Mouse (Mus musculus): ENCODE data around the gene Scn5a. TPM values are rescaled to one million over a fixed set of nuclear protein-coding genes. Genes with fewer than 3 reads are reported as not detected.

The Scn5a gene
- polyA plus RNA-seq, 1 experiment from 2014 or later = 0.11 TPM

- no peak overlapping the region for H3K9ac ChIP-seq (replicated peaks; ENCODE audit: low read length)
- no peaks in the 10 kb centered on the region for H3K36me3 ChIP-seq (ENCODE audit: control insufficient read depth, insufficient read depth, low read length)
- peaks cover 84% of the 10 kb centered on the region for H3K27me3 ChIP-seq (ENCODE audit: control insufficient read depth, insufficient read depth, low read length)
- no peak overlapping the region for H3K4me3 ChIP-seq (replicated peaks; ENCODE audit: low read depth, low read length)
- H3K27ac ChIP-seq (replicated peaks; ENCODE audit: low read depth, low read length) = no peak overlapping the region
- peaks cover 3% of the 10 kb centered on the region; the same call in 1 of the 2 replicates for H3K9me3 ChIP-seq (ENCODE audit: control insufficient read depth, low read length)
- ATAC-seq (ENCODE audit: low FRiP score, low TSS enrichment) (no peak), DNase-seq (no peak)
- H3K4me2 ChIP-seq (ENCODE audit: low read length) = no peak overlapping the region
- H3K4me1 ChIP-seq (ENCODE audit: control insufficient read depth, insufficient read depth, low read length) = no peaks in the 10 kb centered on the region
- 94% methylated on average over 6 of the region's 6 CpGs for WGBS
Observed at GRCm38 (mm10) chr9:119524511-119524910, 54.3 kb downstream of the Scn5a start.

DNA sequence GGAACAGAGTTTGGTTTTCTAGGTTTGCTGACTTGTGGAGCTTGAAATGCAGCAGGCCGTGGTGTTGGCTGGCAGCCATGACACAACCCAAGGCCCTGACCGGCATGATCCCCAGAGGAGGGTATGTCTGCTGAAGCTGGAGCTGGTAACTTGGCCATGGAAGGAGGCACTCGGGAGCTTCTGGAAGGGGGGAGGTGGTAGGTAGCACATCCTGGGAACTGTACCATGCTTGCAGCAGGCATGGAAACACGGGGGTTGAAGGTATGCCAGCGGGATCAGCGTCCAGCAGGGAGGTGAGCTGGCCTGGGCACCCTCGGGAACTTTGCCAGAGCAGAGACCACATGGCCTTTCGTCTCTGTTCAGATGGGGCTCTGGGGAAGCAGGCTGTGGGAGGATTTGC lies 55.5 kb downstream of the Scn5a start:
- no peak for DNase-seq
- H3K27me3 ChIP-seq (ENCODE audit: control insufficient read depth, insufficient read depth, low read length) = peaks cover 84% of the 10 kb centered on the region
- peaks cover 3% of the 10 kb centered on the region; the same call in 1 of the 2 replicates for H3K9me3 ChIP-seq (ENCODE audit: control insufficient read depth, low read length)
- no peak overlapping the region for H3K4me3 ChIP-seq (replicated peaks; ENCODE audit: low read depth, low read length)
- H3K36me3 ChIP-seq (ENCODE audit: control insufficient read depth, insufficient read depth, low read length) = no peaks in the 10 kb centered on the region
- WGBS = 83% methylated on average over 8 of the region's 8 CpGs
- H3K27ac ChIP-seq (replicated peaks; ENCODE audit: low read depth, low read length) = no peak overlapping the region
- no peaks in the 10 kb centered on the region for H3K4me1 ChIP-seq (ENCODE audit: control insufficient read depth, insufficient read depth, low read length)
- H3K4me2 ChIP-seq (ENCODE audit: low read length) = no peak overlapping the region
- no peak overlapping the region for H3K9ac ChIP-seq (replicated peaks; ENCODE audit: low read length)
- no peak for ATAC-seq (ENCODE audit: low FRiP score, low TSS enrichment)

- no peak for ATAC-seq (ENCODE audit: low FRiP score, low TSS enrichment)
- H3K27ac ChIP-seq (replicated peaks; ENCODE audit: low read depth, low read length) = no peak overlapping the region
- H3K4me3 ChIP-seq (replicated peaks; ENCODE audit: low read depth, low read length) = no peak overlapping the region
- no peak overlapping the region for H3K9ac ChIP-seq (replicated peaks; ENCODE audit: low read length)
- peak overlapping the region; percentile 8; the same call in 1 of the 2 replicates for H3K4me2 ChIP-seq (ENCODE audit: low read length)
- H3K9me3 ChIP-seq (ENCODE audit: control insufficient read depth, low read length) = no peaks in the 10 kb centered on the region
- H3K4me1 ChIP-seq (ENCODE audit: control insufficient read depth, insufficient read depth, low read length) = peaks cover 4% of the 10 kb centered on the region; the same call in 1 of the 2 replicates
- no peaks in the 10 kb centered on the region for H3K36me3 ChIP-seq (ENCODE audit: control insufficient read depth, insufficient read depth, low read length)
- 29% methylated on average over 23 of the region's 23 CpGs for WGBS
- peak; percentile 49 for DNase-seq
- H3K27me3 ChIP-seq (ENCODE audit: control insufficient read depth, insufficient read depth, low read length) = peaks cover 87% of the 10 kb centered on the region
Observed at GRCm38 (mm10) chr9:119519116-119519515, 59.7 kb downstream of the Scn5a start.

DNA sequence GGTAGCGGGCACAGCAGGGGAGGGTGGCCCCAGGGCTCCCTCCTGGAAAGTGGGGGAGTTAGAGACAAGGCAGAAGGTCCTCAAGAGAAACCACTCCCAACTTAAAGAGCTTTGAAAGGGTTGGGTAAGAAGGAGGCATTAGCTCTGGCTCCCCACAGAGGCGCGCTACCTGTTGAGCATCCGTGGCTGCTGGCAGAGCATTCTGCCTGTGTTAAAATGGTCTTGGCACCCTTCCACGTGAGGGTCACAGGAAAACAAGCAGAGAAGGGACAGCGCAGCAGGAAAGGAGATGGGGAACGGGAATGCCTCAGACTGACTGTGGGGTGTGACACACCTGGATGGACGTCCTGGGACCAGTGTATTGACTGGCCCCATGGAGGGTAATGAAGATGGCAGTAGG lies 60.6 kb downstream of the Scn5a start:
- no peak overlapping the region for H3K9ac ChIP-seq (replicated peaks; ENCODE audit: low read length)
- WGBS = 70% methylated on average over 8 of the region's 8 CpGs
- H3K27me3 ChIP-seq (ENCODE audit: control insufficient read depth, insufficient read depth, low read length) = peaks cover 86% of the 10 kb centered on the region
- no peak for ATAC-seq (ENCODE audit: low FRiP score, low TSS enrichment)
- peak; percentile 18 for DNase-seq
- no peaks in the 10 kb centered on the region for H3K36me3 ChIP-seq (ENCODE audit: control insufficient read depth, insufficient read depth, low read length)
- no peak overlapping the region for H3K4me2 ChIP-seq (ENCODE audit: low read length)
- H3K9me3 ChIP-seq (ENCODE audit: control insufficient read depth, low read length) = no peaks in the 10 kb centered on the region
- no peak overlapping the region for H3K4me3 ChIP-seq (replicated peaks; ENCODE audit: low read depth, low read length)
- H3K27ac ChIP-seq (replicated peaks; ENCODE audit: low read depth, low read length) = no peak overlapping the region
- H3K4me1 ChIP-seq (ENCODE audit: control insufficient read depth, insufficient read depth, low read length) = peaks cover 4% of the 10 kb centered on the region; the same call in 1 of the 2 replicates

GRCm38 (mm10) chr9:119517467-119517866 lies 61.3 kb downstream of the Scn5a start:
- Histone ChIP-seq H3K9ac (replicated peaks; ENCODE audit: low read length) (no peak overlapping the region; the same call in 1 of the 2 replicates), H3K27me3 (ENCODE audit: control insufficient read depth, insufficient read depth, low read length) (peaks cover 79% of the 10 kb centered on the region), H3K36me3 (ENCODE audit: control insufficient read depth, insufficient read depth, low read length) (no peaks in the 10 kb centered on the region), H3K9me3 (ENCODE audit: control insufficient read depth, low read length) (no peaks in the 10 kb centered on the region), H3K27ac (replicated peaks; ENCODE audit: low read depth, low read length) (no peak overlapping the region), H3K4me1 (ENCODE audit: control insufficient read depth, insufficient read depth, low read length) (peaks cover 4% of the 10 kb centered on the region; the same call in 1 of the 2 replicates), H3K4me3 (replicated peaks; ENCODE audit: low read depth, low read length) (no peak overlapping the region), H3K4me2 (ENCODE audit: low read length) (peak overlapping the region; percentile 21)
- DNase-seq = peak; percentile 45
- ATAC-seq (ENCODE audit: low FRiP score, low TSS enrichment) = no peak
- 23% methylated on average over 20 of the region's 20 CpGs for WGBS

DNA sequence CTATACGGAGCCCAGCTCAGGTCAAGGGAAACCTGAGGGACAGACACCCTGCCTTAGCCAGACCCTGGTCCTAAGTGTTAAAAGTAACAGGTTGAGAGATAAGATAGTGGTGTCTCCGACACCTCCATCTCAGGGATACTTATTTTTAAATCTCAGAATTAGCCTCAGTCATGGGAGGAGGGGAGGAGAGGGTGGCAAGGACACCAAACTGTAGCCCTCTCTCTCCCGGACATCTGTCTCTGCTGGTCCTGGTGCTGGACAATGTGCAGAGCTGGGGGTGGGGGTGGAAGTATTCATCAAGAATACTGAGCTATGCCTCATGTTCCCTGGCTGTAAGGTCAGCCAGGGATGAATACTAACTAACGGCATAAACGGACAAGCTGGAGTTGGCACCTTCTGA lies 62.0 kb downstream of the Scn5a start:
- no peaks in the 10 kb centered on the region for H3K9me3 ChIP-seq (ENCODE audit: control insufficient read depth, low read length)
- H3K4me3 ChIP-seq (replicated peaks; ENCODE audit: low read depth, low read length) = no peak overlapping the region
- ATAC-seq (ENCODE audit: low FRiP score, low TSS enrichment) (no peak), DNase-seq (no peak)
- 71% methylated on average over 5 of the region's 5 CpGs for WGBS
- H3K9ac ChIP-seq (replicated peaks; ENCODE audit: low read length) = no peak overlapping the region
- H3K27ac ChIP-seq (replicated peaks; ENCODE audit: low read depth, low read length) = no peak overlapping the region
- peaks cover 79% of the 10 kb centered on the region for H3K27me3 ChIP-seq (ENCODE audit: control insufficient read depth, insufficient read depth, low read length)
- H3K4me1 ChIP-seq (ENCODE audit: control insufficient read depth, insufficient read depth, low read length) = peaks cover 4% of the 10 kb centered on the region; the same call in 1 of the 2 replicates
- no peaks in the 10 kb centered on the region for H3K36me3 ChIP-seq (ENCODE audit: control insufficient read depth, insufficient read depth, low read length)
- H3K4me2 ChIP-seq (ENCODE audit: low read length) = no peak overlapping the region

DNA sequence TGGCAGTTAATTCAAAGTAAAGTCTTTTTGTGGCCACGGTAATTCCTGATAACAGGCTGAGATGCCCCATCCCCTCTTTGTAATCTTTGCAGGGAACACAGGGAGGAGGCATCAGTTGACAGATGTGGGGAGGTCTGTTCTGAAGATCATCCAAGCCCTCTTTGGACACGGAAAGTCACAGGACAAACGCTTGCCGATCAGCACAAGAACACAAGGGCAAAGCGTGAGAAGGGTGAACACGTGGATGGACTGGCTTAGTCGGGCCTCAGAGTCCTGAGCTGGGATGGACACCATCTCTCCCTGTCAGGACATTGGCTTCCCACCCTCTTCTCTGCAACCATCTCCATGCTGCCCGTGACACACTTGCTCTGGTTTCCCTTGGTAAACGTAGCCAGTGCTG lies 63.4 kb downstream of the Scn5a start:
- H3K4me3 ChIP-seq (replicated peaks; ENCODE audit: low read depth, low read length) = no peak overlapping the region

DNA sequence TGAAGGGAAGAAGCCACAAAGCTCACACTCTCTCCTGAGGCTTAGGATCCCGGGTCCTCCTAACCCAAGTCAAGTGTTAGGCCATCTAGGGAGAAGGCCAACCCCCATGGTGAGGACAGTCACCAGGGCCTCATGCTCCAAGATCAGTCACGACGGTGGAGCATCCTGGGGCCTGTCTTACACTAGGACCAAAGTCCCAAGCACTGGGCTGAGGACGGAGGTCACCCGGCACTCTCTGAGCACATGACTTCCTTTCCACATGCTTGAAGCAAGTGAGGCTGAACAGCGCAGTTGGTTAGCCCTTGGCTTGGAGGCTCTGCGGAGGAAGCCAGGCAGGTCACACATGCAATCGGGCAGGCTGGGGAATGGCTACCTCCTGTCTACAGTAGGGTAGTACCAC lies 63.8 kb downstream of the Scn5a start:
- no peaks in the 10 kb centered on the region for H3K36me3 ChIP-seq (ENCODE audit: control insufficient read depth, insufficient read depth, low read length)
- no peaks in the 10 kb centered on the region for H3K9me3 ChIP-seq (ENCODE audit: control insufficient read depth, low read length)
- no peak overlapping the region for H3K4me2 ChIP-seq (ENCODE audit: low read length)
- peaks cover 64% of the 10 kb centered on the region for H3K27me3 ChIP-seq (ENCODE audit: control insufficient read depth, insufficient read depth, low read length)
- no peak for DNase-seq
- no peak overlapping the region for H3K27ac ChIP-seq (replicated peaks; ENCODE audit: low read depth, low read length)
- 88% methylated on average over 8 of the region's 8 CpGs for WGBS
- H3K4me3 ChIP-seq (replicated peaks; ENCODE audit: low read depth, low read length) = no peak overlapping the region
- no peak overlapping the region for H3K9ac ChIP-seq (replicated peaks; ENCODE audit: low read length)
- ATAC-seq (ENCODE audit: low FRiP score, low TSS enrichment) = no peak
- peaks cover 4% of the 10 kb centered on the region; the same call in 1 of the 2 replicates for H3K4me1 ChIP-seq (ENCODE audit: control insufficient read depth, insufficient read depth, low read length)

More for the DNA sequence above, 63.4 kb downstream of the Scn5a start:
- H3K9ac ChIP-seq (replicated peaks; ENCODE audit: low read length) = no peak overlapping the region
- WGBS = 85% methylated on average over 9 of the region's 9 CpGs
- peaks cover 4% of the 10 kb centered on the region; the same call in 1 of the 2 replicates for H3K4me1 ChIP-seq (ENCODE audit: control insufficient read depth, insufficient read depth, low read length)
- DNase-seq (no peak), ATAC-seq (ENCODE audit: low FRiP score, low TSS enrichment) (no peak)
- H3K4me2 ChIP-seq (ENCODE audit: low read length) = no peak overlapping the region
- H3K36me3 ChIP-seq (ENCODE audit: control insufficient read depth, insufficient read depth, low read length) = no peaks in the 10 kb centered on the region
- no peak overlapping the region for H3K27ac ChIP-seq (replicated peaks; ENCODE audit: low read depth, low read length)
- H3K9me3 ChIP-seq (ENCODE audit: control insufficient read depth, low read length) = no peaks in the 10 kb centered on the region
- H3K27me3 ChIP-seq (ENCODE audit: control insufficient read depth, insufficient read depth, low read length) = peaks cover 68% of the 10 kb centered on the region

GRCm38 (mm10) chr9:119513816-119514215 lies 65.0 kb downstream of the Scn5a start:
- Histone ChIP-seq H3K36me3 (ENCODE audit: control insufficient read depth, insufficient read depth, low read length) (no peaks in the 10 kb centered on the region), H3K9ac (replicated peaks; ENCODE audit: low read length) (no peak overlapping the region), H3K4me2 (ENCODE audit: low read length) (no peak overlapping the region), H3K4me3 (replicated peaks; ENCODE audit: low read depth, low read length) (no peak overlapping the region), H3K4me1 (ENCODE audit: control insufficient read depth, insufficient read depth, low read length) (peaks cover 4% of the 10 kb centered on the region; the same call in 1 of the 2 replicates), H3K9me3 (ENCODE audit: control insufficient read depth, low read length) (no peaks in the 10 kb centered on the region), H3K27me3 (ENCODE audit: control insufficient read depth, insufficient read depth, low read length) (peaks cover 53% of the 10 kb centered on the region; the same call in 1 of the 2 replicates), H3K27ac (replicated peaks; ENCODE audit: low read depth, low read length) (no peak overlapping the region)
- DNase-seq (no peak), ATAC-seq (ENCODE audit: low FRiP score, low TSS enrichment) (no peak)
- WGBS = 87% methylated on average over 8 of the region's 8 CpGs
